Mouse (Mus musculus) liver, embryonic 16.5 days (tissue): ENCODE data around the gene Pnmal1. TPM values are rescaled to one million over a fixed set of nuclear protein-coding genes. Genes with fewer than 3 reads are reported as not detected.
A peak's percentile ranks its signal among the peaks of the same experiment; 100 is the strongest.

Source experiments
- ATAC-seq: fragments of 200-750 bp; cut with Nextera tagmentation; 2 replicates; pipeline ENCODE4 v1.8.0; 2017; ENCODE audit warnings: low read depth, mild to moderate bottlenecking, moderate number of reproducible peaks, moderate library complexity
- H3K27ac ChIP-seq: fragments of 300-500 bp; sonication (generic); 2 replicates; pipeline ENCODE4 v1.5.1; 2014; ENCODE audit warnings: mild to moderate bottlenecking, low read length
- H3K27me3 ChIP-seq: fragments of 300-500 bp; sonication (generic); 2 replicates; pipeline ENCODE4 v1.6.1; 2014; ENCODE audit warnings: low read depth, low read length, mixed read lengths; ENCODE audit not compliant: control insufficient read depth, insufficient read depth
- H3K36me3 ChIP-seq: fragments of 300-500 bp; sonication (generic); 2 replicates; pipeline ENCODE4 v1.6.1; 2014; ENCODE audit warnings: mild to moderate bottlenecking; ENCODE audit not compliant: control insufficient read depth, insufficient read depth
- H3K4me1 ChIP-seq: fragments of 300-500 bp; sonication (generic); 2 replicates; pipeline ENCODE4 v1.6.1; 2014; ENCODE audit warnings: low read depth, low read length, mixed read lengths; ENCODE audit not compliant: control insufficient read depth
- H3K4me2 ChIP-seq: fragments of 300-500 bp; sonication (generic); 2 replicates; pipeline ENCODE4 v1.6.1; 2014; ENCODE audit warnings: low read depth, low read length, mixed read lengths
- H3K4me3 ChIP-seq: fragments of 300-500 bp; sonication (generic); 2 replicates; pipeline ENCODE4 v1.5.1; 2014; ENCODE audit warnings: low read depth, mild to moderate bottlenecking, low read length
- H3K9ac ChIP-seq: fragments of 300-500 bp; sonication (generic); 2 replicates; pipeline ENCODE4 v1.6.1; 2014; ENCODE audit warnings: low read depth, low read length
- H3K9me3 ChIP-seq: fragments of 300-500 bp; sonication (generic); replicated peaks from 2 replicates; pipeline ENCODE4 v1.6.1; 2016; ENCODE audit warnings: low read length; ENCODE audit not compliant: control insufficient read depth
- WGBS: fragments of 180-500 bp; shearing (Covaris S2); extraction: QIAGEN DNeasy Blood & Tissue Kit; methylation state at CpG from one replicate; pipeline ENCODE4 v1.1.7; 2014; ENCODE audit not compliant: insufficient replicate concordance; 5-methylcytosine and 5-hydroxymethylcytosine counted together
- polyA plus RNA-seq: library from polyadenylated mRNA; unstranded; fragments of >200 nt; fragmentation: Nextera tagmentation; extraction: Ambion mirVana; gene quantifications from 2 replicates; pipeline ENCODE4 v1.2.1, GENCODE M21; 2015

Pnmal1 gene
- polyA plus RNA-seq, 1 experiment from 2014 or later = 0.05 TPM

GRCm38 (mm10) chr7:16922360-16922973 lies 37.0 kb upstream of the Pnmal1 start:
- Histone ChIP-seq H3K4me1 (peaks cover 45% of the 10 kb centered on the region), H3K9me3 (0 out of 2 replicates have a peak, but pooled peaks cover 2% of the 10 kb centered on the region)
- 32% methylated on average over 10 of the region's 10 CpGs for WGBS

GRCm38 (mm10) chr7:16923283-16924036 lies 36.0 kb upstream of the Pnmal1 start:
- Histone ChIP-seq H3K36me3 (peaks cover 7% of the 10 kb centered on the region; the same call in 1 of the 2 replicates), H3K27me3 (no peaks in the 10 kb centered on the region), H3K4me3 (peak overlapping the region; percentile 85), H3K9me3 (0 out of 2 replicates have a peak, but pooled peaks cover 2% of the 10 kb centered on the region), H3K4me1 (peaks cover 45% of the 10 kb centered on the region), H3K27ac (peak overlapping the region; percentile 94), H3K4me2 (peak overlapping the region; percentile 88), H3K9ac (peak overlapping the region; percentile 99)
- no peak for ATAC-seq
- under 1% methylated on average over 41 of the region's 57 CpGs for WGBS

More at GRCm38 (mm10) chr7:16922360-16922973, 37.0 kb upstream of the Pnmal1 start:
- H3K4me3 ChIP-seq = peak overlapping the region; percentile 85
- no peaks in the 10 kb centered on the region for H3K27me3 ChIP-seq
- H3K9ac ChIP-seq = peak overlapping the region; percentile 99
- peak overlapping the region; percentile 94 for H3K27ac ChIP-seq
- peak overlapping the region; percentile 88 for H3K4me2 ChIP-seq
- peaks cover 16% of the 10 kb centered on the region for H3K36me3 ChIP-seq
- ATAC-seq = no peak

- WGBS = 1% methylated on average over 64 of the region's 64 CpGs
- Histone ChIP-seq H3K27me3 (no peaks in the 10 kb centered on the region), H3K9me3 (0 out of 2 replicates have a peak, but pooled peaks cover 2% of the 10 kb centered on the region), H3K4me1 (peaks cover 40% of the 10 kb centered on the region), H3K36me3 (peaks cover 2% of the 10 kb centered on the region; the same call in 1 of the 2 replicates), H3K4me3 (peak within 1 kb of the TSS; percentile 85), H3K27ac (peak within 1 kb of the TSS; percentile 94), H3K4me2 (peak within 1 kb of the TSS; percentile 88), H3K9ac (peak within 1 kb of the TSS; percentile 99)
- peak; percentile 89 for ATAC-seq
Measured at GRCm38 (mm10) chr7:16924037-16924834, 35.2 kb upstream of the Pnmal1 start, which contains the start of gene Calm3. TSS of gene Calm3 (minus strand) at chr7:16924114.

GRCm38 (mm10) chr7:16928341-16928740 lies 31.1 kb upstream of the Pnmal1 start:
- 0 out of 2 replicates have a peak, but pooled peaks cover 2% of the 10 kb centered on the region for H3K9me3 ChIP-seq
- no peaks in the 10 kb centered on the region for H3K36me3 ChIP-seq
- 24% methylated on average over 2 of the region's 2 CpGs for WGBS
- H3K4me3 ChIP-seq = no peak overlapping the region
- no peak for ATAC-seq
- no peak overlapping the region for H3K9ac ChIP-seq
- no peaks in the 10 kb centered on the region for H3K27me3 ChIP-seq
- no peak overlapping the region for H3K4me2 ChIP-seq
- no peak overlapping the region for H3K27ac ChIP-seq
- peaks cover 5% of the 10 kb centered on the region for H3K4me1 ChIP-seq

- 4% methylated on average over 1 of the region's 1 CpGs for WGBS
- H3K4me2 ChIP-seq = no peak overlapping the region
- no peaks in the 10 kb centered on the region for H3K9me3 ChIP-seq
- H3K27me3 ChIP-seq = no peaks in the 10 kb centered on the region
- H3K9ac ChIP-seq = no peak overlapping the region
- no peak overlapping the region for H3K27ac ChIP-seq
- no peaks in the 10 kb centered on the region for H3K36me3 ChIP-seq
- H3K4me1 ChIP-seq = no peaks in the 10 kb centered on the region
- H3K4me3 ChIP-seq = no peak overlapping the region
- ATAC-seq = no peak
Measured at GRCm38 (mm10) chr7:16930850-16931249, 28.6 kb upstream of the Pnmal1 start.

GRCm38 (mm10) chr7:16931968-16932627 lies 27.4 kb upstream of the Pnmal1 start:
- 19% methylated on average over 14 of the region's 14 CpGs for WGBS
- H3K4me3 ChIP-seq = no peak overlapping the region
- no peaks in the 10 kb centered on the region for H3K27me3 ChIP-seq
- H3K9ac ChIP-seq = no peak overlapping the region
- H3K27ac ChIP-seq = no peak overlapping the region
- ATAC-seq = peak; percentile 64
- H3K36me3 ChIP-seq = no peaks in the 10 kb centered on the region
- H3K4me2 ChIP-seq = no peak overlapping the region
- no peaks in the 10 kb centered on the region for H3K9me3 ChIP-seq
- no peaks in the 10 kb centered on the region for H3K4me1 ChIP-seq

GRCm38 (mm10) chr7:16932704-16933577 lies 26.5 kb upstream of the Pnmal1 start:
- Histone ChIP-seq H3K4me2 (no peak overlapping the region), H3K36me3 (no peaks in the 10 kb centered on the region), H3K9me3 (no peaks in the 10 kb centered on the region), H3K9ac (no peak overlapping the region), H3K27ac (no peak overlapping the region), H3K4me3 (no peak overlapping the region), H3K4me1 (no peaks in the 10 kb centered on the region), H3K27me3 (no peaks in the 10 kb centered on the region)
- ATAC-seq = no peak
- 33% methylated on average over 14 of the region's 14 CpGs for WGBS

GRCm38 (mm10) chr7:16937312-16937711 lies 22.2 kb upstream of the Pnmal1 start:
- no peak overlapping the region for H3K9ac ChIP-seq
- H3K9me3 ChIP-seq = no peaks in the 10 kb centered on the region
- no peak overlapping the region for H3K4me2 ChIP-seq
- H3K27ac ChIP-seq = no peak overlapping the region
- H3K4me1 ChIP-seq = no peaks in the 10 kb centered on the region
- H3K4me3 ChIP-seq = no peak overlapping the region
- no peaks in the 10 kb centered on the region; the same call in 1 of the 2 replicates for H3K27me3 ChIP-seq
- no peak for ATAC-seq
- 42% methylated on average over 4 of the region's 4 CpGs for WGBS
- H3K36me3 ChIP-seq = no peaks in the 10 kb centered on the region
